Mouse (Mus musculus): ENCODE data around the gene Limk1. TPM values are rescaled to one million over a fixed set of nuclear protein-coding genes. Genes with fewer than 3 reads are reported as not detected.

Limk1 gene
- 2.0 and 2.1 TPM in 2 replicates for polyA plus RNA-seq (2012; rRNA removed)

DNA sequence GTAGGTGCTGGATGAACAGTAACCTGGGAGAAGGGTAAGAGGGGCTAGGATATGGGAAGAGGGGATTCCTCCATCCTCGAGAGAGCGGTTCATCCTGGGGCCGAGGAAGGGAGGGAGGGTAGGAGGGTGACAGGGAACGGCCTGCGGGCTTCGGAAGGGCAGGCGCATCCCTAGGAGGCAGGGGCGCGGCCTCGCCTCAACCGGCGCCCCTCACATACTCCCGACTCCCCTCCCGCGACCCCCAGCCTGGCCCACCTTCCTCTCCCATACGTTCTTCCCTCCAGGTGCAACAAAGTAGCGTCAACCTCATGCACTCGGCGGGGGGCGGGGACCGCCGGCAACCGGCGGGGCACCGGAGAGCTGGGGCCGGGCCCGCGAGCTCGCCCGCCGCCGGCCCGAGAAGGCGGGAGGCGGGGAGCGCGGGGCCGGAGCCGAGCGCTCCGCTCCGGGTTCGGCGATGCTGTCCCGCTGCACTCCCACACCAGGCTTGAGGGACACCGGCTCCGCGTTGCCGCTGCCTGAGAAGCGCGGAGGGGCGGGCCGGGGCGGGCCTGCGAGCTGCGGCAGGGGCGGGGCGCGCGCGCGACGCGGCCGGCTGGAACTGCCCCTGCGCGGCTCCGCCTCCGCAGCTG, at the start of gene Limk1:
TSS of gene Limk1 (minus strand) at position 513 of the 632 bp plus-strand sequence.

GRCm38 (mm10) chr5:134639269-134639682, 49.1 kb downstream of the Limk1 start, which contains the start of gene Eif4h:
Eif4h (minus strand) TSS chr5:134639490.

GRCm38 (mm10) chr5:134614802-134615201, 73.6 kb downstream of the Limk1 start, which contains the start of gene Lat2:
Lat2 (minus strand) TSS chr5:134615025.

Other genes starting within 250 kb of the Limk1 start
- 7.7 and 7.8 TPM in 2 replicates for gene Gtf2ird1, start 231.9 kb downstream of the Limk1 start, polyA plus RNA-seq (2012; rRNA removed)
- 1.6 TPM in 2 replicates for gene Clip2, start 136.2 kb downstream of the Limk1 start, polyA plus RNA-seq (2012; rRNA removed)
- gene Syna, start 128.4 kb downstream of the Limk1 start, polyA plus RNA-seq (2012; rRNA removed) = not detected in 2 replicates
- gene Rfc2, start 107.2 kb downstream of the Limk1 start, polyA plus RNA-seq (2012; rRNA removed) = 102 and 107 TPM in 2 replicates
- gene Lat2, start 73.6 kb downstream of the Limk1 start, polyA plus RNA-seq (2012; rRNA removed) = 1.1 and 1.6 TPM in 2 replicates
- gene Eif4h, start 49.1 kb downstream of the Limk1 start, polyA plus RNA-seq (2012; rRNA removed) = 94.3 and 116 TPM in 2 replicates
- gene Eln, start 58.7 kb upstream of the Limk1 start, polyA plus RNA-seq (2012; rRNA removed) = 2.8 and 5.4 TPM in 2 replicates
- 0.05 and 0.07 TPM in 2 replicates for gene Tmem270, start 218.1 kb upstream of the Limk1 start, polyA plus RNA-seq (2012; rRNA removed)
- gene Cldn13, start 226.9 kb upstream of the Limk1 start, polyA plus RNA-seq (2012; rRNA removed) = 124 and 168 TPM in 2 replicates
- 6.2 and 6.6 TPM in 2 replicates for gene Mettl27, start 243.8 kb upstream of the Limk1 start, polyA plus RNA-seq (2012; rRNA removed)